Mouse (Mus musculus): Measurements from ENCODE around the gene Ppia.
"Not testable (repeated sequence)": the region's sequence is repeated elsewhere in the genome, so short reads cannot be mapped to it uniquely, and the experiment has no call there.

Gene Ppia

DNA sequence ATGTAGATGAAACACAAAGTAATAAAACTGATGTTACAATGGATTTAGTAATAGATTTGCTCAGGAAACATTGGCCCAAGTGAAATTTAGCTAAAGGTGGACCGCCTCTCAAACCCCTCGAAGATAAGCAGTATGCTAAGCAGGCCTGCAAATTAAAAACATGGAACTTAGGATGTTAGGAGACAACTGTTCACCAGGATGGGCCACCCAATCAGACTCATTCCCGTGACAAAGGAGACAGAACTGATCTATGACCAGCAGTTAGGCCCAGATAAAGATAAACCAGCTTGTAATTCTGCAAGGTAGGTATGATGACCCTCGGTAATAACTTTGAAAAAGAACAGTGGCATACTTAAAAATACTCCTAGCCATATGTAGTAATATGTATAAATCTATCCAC is 27.9 kb downstream of the Ppia start:
- no peak for DNase-seq

DNA sequence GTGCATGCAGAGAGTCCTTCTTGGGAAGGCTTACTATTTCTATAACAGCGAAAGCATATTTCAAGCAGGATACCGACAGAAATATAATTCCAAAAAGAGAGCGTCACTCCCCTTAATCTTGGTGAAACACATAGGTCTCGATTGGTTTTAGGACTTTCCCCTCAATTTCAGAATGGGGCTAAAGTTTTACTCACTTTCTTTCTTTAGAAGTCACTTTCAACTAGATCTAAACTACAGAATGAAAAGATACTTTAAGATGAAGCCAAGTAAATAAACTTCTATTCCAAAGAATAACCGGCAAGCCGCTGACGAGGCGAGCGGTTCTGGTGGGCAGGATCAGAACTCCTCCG is 28.5 kb downstream of the Ppia start:
- DNase-seq, result no peak

DNA sequence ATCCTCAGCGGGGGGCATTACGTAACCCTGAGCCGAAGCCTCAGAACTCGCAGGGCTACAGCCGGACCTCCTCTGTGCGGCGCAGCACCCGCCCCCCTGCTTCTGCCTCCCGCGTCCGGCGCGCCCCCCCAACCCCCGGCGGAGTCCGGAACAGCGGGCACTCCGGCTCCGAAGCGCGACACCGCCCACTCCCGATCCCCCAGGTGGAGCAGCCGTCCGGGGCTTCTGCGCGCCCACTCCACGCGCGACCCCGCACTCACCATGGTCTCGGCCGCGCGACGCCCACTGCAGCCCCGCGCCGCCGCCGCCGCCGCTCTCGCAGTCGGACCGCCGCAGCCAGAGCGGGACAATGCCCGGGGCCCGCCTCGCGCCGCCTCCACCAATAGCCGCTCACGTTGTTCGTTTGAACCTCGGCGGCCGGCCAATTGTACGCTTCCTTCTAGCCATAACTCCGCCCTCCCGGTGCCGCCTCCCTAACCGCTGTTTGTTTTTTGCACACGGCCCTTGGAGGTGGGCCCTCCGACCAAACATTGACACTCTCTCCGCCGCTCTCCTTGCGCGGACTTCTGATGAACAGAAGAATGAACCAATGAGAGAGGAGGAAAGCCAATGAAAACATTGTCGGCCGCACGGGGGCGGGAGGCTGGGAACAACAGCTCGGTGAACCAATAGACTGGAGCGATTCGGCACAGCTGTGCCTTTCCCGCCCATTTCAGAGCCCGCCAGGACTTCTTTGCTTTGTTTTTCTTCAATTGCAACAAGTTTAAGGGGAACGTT is 29.0 kb downstream of the Ppia start, which contains the start of gene H2afv:
Gene H2afv, minus strand, starts transcription at position 367 of the 777 bp plus-strand sequence.
- peak; percentile 97 to 98 for DNase-seq

DNA sequence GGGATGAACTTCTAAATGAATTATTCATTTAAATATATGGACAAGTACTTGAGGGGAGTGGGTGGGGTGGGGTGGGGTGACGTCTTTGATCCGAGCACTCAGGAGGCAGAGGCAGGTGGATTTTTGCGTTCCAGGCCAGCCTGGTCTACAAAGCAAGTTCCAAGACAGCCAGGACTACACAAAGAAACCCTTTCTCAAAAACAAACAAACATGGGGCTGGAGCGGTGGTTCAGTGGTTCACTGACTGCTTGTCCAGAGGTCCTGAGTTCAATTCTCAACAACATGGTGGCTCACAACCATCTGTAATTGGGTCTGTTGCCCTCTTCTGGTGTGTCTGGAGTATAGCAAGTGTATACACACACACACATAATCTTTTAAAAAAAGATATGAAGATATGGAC is 30.2 kb downstream of the Ppia start:
- no peak for DNase-seq

DNA sequence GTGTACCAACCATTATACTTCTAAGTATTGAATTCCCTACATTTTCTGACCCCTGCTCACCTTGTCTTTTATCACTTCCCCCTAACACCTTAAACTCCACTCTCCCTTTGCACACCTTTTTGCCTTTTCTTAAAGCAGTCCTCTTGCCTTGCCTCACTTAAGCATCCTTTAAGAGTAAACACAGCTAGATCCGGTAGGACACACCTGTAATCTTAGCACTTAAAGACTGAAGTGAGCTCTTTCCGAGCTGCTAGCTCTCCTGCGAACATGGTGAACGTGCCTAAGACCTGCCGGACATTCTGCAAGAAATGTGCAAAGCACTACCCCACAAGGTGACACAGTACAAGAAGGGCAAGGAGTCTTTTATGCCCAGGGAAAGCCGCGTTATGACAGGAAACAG is 30.7 kb downstream of the Ppia start:
- no peak for DNase-seq

DNA sequence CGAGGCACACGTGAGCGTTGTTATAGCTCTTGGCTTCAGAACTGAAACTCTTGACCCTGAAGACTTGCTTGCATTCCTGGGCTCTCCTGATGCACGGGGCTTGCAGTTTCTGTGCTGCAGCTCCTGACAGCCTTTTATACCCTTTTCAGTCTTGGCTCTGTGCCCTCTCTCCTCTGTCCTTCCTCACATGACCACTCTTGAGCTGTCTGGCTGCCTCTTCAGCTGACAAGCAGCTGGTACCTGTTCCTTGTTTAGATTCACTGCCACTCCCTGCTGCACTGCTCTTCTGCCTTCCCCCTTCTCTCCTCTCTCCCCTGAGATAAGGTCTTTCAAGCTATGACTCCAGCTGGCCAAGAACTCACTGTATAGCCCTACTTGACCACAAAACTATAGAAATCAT is 32.2 kb downstream of the Ppia start:
- no peak for DNase-seq

DNA sequence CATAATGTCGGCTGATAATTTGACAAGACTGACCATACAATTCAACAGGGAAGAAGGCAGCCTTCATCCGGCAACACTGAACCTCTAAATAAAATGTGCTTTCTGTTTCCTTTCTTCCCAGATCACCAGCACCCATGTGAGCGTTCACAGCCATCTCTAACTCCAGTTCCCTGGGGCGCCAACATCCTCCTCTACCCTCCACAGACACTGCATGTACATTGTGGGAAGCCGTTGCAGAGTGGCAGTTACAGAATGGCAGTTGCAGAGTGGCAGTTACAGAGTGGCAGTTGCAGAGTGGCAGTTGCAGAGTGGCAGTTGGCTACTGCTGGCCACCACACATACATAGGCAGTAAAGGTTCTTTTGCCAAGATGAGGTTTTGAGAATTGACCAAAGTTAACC is 32.9 kb downstream of the Ppia start:
- not testable (repeated sequence) for DNase-seq

DNA sequence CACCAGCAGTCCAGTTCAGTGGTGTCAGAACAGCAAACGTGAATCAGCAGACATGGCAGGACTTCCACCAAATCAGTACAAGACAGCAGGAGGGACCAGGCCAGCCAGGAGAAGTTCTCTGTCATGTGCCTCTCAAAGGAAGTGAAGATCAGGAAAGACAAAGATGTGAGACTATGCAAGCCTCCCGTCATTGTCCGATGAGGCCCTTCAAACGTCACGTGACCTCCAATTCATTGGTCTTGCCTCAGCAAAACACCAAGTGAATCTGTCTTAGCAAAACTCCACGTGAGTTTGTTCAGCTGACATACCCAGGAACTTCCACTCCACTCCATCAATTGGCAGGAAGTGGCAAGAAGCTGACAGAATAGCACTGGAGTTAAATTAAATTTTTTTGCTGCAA is 40.8 kb downstream of the Ppia start:
- DNase-seq, result no peak

DNA sequence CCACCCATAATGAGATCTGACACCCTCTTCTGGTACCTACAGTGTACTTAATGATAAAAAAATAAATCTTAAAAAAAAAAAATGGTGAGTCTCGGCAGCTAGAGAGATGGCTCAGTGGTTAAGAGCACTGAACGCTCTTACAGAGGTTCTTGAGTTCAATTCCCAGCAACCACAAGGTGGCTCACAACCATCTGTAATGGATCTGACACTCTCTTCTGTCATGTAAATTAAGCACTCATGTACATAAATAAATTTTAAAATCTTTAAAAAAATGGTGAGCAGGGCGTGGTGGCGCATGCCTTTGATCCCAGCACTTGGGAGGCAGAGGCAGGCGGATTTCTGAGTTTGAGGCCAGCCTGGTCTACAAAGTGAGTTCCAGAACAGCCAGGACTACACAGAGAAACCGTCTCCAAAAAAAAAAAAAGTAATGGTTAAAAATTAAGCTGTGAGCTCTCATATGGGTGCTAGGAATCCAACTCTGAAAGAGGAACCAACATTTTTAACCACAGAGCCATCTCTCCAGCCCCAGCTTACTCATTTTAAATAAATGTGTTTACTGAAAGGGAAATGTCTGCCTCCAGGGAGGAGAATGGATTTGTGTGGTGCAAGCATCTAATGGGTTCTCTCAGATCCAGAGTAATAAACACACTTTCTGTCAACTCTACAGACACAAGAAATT is 48.1 kb downstream of the Ppia start:
- DNase-seq, result no peak

DNA sequence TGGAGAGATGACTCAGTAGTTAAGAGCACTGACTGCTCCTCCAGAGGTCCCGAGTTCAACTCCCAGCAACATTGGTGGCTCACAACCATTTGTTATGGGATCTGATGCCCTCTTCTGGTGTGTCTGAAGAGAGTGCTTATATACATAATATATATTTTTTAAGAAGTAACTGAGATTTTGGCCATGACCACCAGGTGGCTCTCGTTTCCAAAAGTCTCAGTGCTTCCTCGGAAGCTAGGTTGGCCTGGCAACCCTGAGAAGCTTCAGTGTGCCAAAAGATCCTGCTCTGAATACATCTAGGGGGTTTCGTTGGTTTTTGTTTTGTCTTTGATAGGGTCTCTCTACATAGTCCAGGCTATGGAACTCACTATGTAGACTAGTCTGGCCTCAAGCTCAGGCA is 49.9 kb downstream of the Ppia start:
- peak; percentile 36 to 63 for DNase-seq

DNA sequence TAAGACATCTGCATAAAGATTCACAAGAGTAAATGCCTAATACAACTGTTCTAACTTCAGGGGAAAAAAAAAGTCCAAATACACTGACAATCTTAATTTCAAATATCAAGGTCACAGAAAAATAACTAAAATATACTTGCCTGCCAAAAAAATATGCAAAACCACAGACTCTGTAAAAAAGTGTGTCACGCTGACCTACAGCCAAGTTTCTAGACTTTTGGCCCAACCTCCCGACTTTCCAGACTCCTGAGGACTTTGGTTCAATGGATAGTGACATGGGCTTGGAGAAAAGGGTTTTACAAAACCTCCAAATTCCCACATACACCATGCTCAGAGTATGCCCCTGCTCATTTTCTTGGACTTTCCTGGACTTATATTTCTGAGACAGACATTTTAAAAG is 53.3 kb downstream of the Ppia start:
- DNase-seq, result no peak
